Mouse (Mus musculus): ENCODE measurements at regions not wholly inside any gene's neighbourhood (a gene's known extent, or its start where the extent isn't known, plus 50 kb on each side); places are given as distances from the start of the nearest gene placed in this dataset.

DNA sequence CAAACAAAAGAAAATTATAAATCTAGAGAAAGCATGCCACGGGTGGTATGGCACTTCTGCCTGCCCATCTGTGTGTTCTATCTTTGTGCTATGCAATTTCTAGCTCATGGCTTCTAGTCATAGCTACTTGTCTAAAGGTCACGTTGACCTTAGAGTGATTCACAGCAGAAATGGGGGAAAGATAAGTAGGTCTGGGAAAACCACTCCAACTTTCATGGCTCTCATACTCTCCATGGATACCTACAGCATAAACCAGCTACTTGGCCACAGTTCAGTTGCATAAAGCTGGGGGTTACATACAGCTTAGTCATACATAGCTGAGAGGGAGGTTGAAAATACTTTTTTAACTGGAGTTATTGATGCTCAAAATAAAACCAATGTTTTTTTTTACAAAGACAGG lies 100.6 kb upstream of the Trpc6 start:
- H3K36me3 ChIP-seq (ENCODE audit: control insufficient read depth, insufficient read depth, low read length, poor library complexity, severe bottlenecking) = no peaks in the 10 kb centered on the region
- no peak for DNase-seq (ENCODE audit: low read depth, low spot score)
- in situ Hi-C loops (cut with MboI; ENCODE audit: low sequenced_read_pairs in 2 of 2, unreplicated experiment in 2 of 2) = no loop called here

GRCm38 (mm10) chr9:8451471-8451870 lies 92.5 kb upstream of the Trpc6 start:
- 0 out of 4 replicates have a peak, but pooled peaks cover 0 to 2% of the 10 kb centered on the region in 2 experiments for H3K4me1 ChIP-seq (ENCODE audit: control insufficient read depth in 2 of 2, insufficient read depth in 2 of 2, low read length in 2 of 2, poor library complexity in 1 of 2)
- H3K9me3 ChIP-seq (ENCODE audit: control insufficient read depth, insufficient read depth, low read depth, low read length) = no peaks in the 10 kb centered on the region
- no peak overlapping the region for H3K4me3 ChIP-seq (ENCODE audit: insufficient read depth in 1 of 2, low read depth in 1 of 2, low read length in 2 of 2, poor library complexity in 1 of 2, severe bottlenecking in 1 of 2)
- TF ChIP-seq MAFK (IDR thresholded peaks at IDR 0.05; ENCODE audit: insufficient read depth, low read depth, low read length) = no peak
- no peak for TF ChIP-seq ZNF384 (IDR thresholded peaks at IDR 0.05; ENCODE audit: low read depth, low read length)
- TF ChIP-seq CHD2 (IDR thresholded peaks at IDR 0.05; ENCODE audit: low read depth, low read length) = no peak
- no peak for TF ChIP-seq ZC3H11A (IDR thresholded peaks at IDR 0.05; ENCODE audit: borderline replicate concordance, low read depth, low read length)
- no peak for TF ChIP-seq HCFC1 (IDR thresholded peaks at IDR 0.05; ENCODE audit: borderline replicate concordance, insufficient read depth, low read length)
- H3K27ac ChIP-seq (ENCODE audit: insufficient read depth, low read depth, low read length, poor library complexity, severe bottlenecking) = no peak overlapping the region
- no peak for DNase-seq (ENCODE audit: low read depth, low spot score)
- in situ Hi-C loops (cut with MboI; ENCODE audit: low sequenced_read_pairs in 2 of 2, unreplicated experiment in 2 of 2) = no loop called here
- H3K36me3 ChIP-seq (ENCODE audit: control insufficient read depth, insufficient read depth, low read length, poor library complexity, severe bottlenecking) = no peaks in the 10 kb centered on the region
- no peak overlapping the region for H3K9ac ChIP-seq (ENCODE audit: insufficient read depth, low read depth, low read length, poor library complexity, severe bottlenecking)

More for the DNA sequence above, 100.6 kb upstream of the Trpc6 start:
- no peaks in the 10 kb centered on the region for H3K9me3 ChIP-seq (ENCODE audit: control insufficient read depth, insufficient read depth, low read depth, low read length)
- no peak overlapping the region for H3K27ac ChIP-seq (ENCODE audit: insufficient read depth, low read depth, low read length, poor library complexity, severe bottlenecking)
- H3K9ac ChIP-seq (ENCODE audit: insufficient read depth, low read depth, low read length, poor library complexity, severe bottlenecking) = no peak overlapping the region
- no peak overlapping the region for H3K4me3 ChIP-seq (ENCODE audit: insufficient read depth in 1 of 2, low read depth in 1 of 2, low read length in 2 of 2, poor library complexity in 1 of 2, severe bottlenecking in 1 of 2)
- TF ChIP-seq ZNF384 (IDR thresholded peaks at IDR 0.05; ENCODE audit: low read depth, low read length) (no peak), ZC3H11A (IDR thresholded peaks at IDR 0.05; ENCODE audit: borderline replicate concordance, low read depth, low read length) (no peak), HCFC1 (IDR thresholded peaks at IDR 0.05; ENCODE audit: borderline replicate concordance, insufficient read depth, low read length) (no peak), CHD2 (IDR thresholded peaks at IDR 0.05; ENCODE audit: low read depth, low read length) (no peak), MAFK (IDR thresholded peaks at IDR 0.05; ENCODE audit: insufficient read depth, low read depth, low read length) (no peak)
- H3K4me1 ChIP-seq (ENCODE audit: control insufficient read depth in 2 of 2, insufficient read depth in 2 of 2, low read length in 2 of 2, poor library complexity in 1 of 2) = no peaks in the 10 kb centered on the region; a peak in 1 of 4 replicates

GRCm38 (mm10) chr9:8453591-8453990 lies 90.4 kb upstream of the Trpc6 start:
- DNase-seq (ENCODE audit: low read depth, low spot score) = no peak
- TF ChIP-seq ZC3H11A (IDR thresholded peaks at IDR 0.05; ENCODE audit: borderline replicate concordance, low read depth, low read length) (no peak), CHD2 (IDR thresholded peaks at IDR 0.05; ENCODE audit: low read depth, low read length) (no peak), ZNF384 (IDR thresholded peaks at IDR 0.05; ENCODE audit: low read depth, low read length) (no peak), MAFK (IDR thresholded peaks at IDR 0.05; ENCODE audit: insufficient read depth, low read depth, low read length) (no peak), HCFC1 (IDR thresholded peaks at IDR 0.05; ENCODE audit: borderline replicate concordance, insufficient read depth, low read length) (no peak)
- Histone ChIP-seq H3K4me1 (ENCODE audit: control insufficient read depth in 2 of 2, insufficient read depth in 2 of 2, low read length in 2 of 2, poor library complexity in 1 of 2) (peaks cover 0 to 2% of the 10 kb centered on the region in 2 experiments; a peak in 1 of 4 replicates), H3K36me3 (ENCODE audit: control insufficient read depth, insufficient read depth, low read length, poor library complexity, severe bottlenecking) (no peaks in the 10 kb centered on the region), H3K9me3 (ENCODE audit: control insufficient read depth, insufficient read depth, low read depth, low read length) (no peaks in the 10 kb centered on the region), H3K27ac (ENCODE audit: insufficient read depth, low read depth, low read length, poor library complexity, severe bottlenecking) (no peak overlapping the region), H3K9ac (ENCODE audit: insufficient read depth, low read depth, low read length, poor library complexity, severe bottlenecking) (no peak overlapping the region), H3K4me3 (ENCODE audit: insufficient read depth in 1 of 2, low read depth in 1 of 2, low read length in 2 of 2, poor library complexity in 1 of 2, severe bottlenecking in 1 of 2) (no peak overlapping the region)
- in situ Hi-C loops (cut with MboI; ENCODE audit: low sequenced_read_pairs in 2 of 2, unreplicated experiment in 2 of 2) = no loop called here

DNA sequence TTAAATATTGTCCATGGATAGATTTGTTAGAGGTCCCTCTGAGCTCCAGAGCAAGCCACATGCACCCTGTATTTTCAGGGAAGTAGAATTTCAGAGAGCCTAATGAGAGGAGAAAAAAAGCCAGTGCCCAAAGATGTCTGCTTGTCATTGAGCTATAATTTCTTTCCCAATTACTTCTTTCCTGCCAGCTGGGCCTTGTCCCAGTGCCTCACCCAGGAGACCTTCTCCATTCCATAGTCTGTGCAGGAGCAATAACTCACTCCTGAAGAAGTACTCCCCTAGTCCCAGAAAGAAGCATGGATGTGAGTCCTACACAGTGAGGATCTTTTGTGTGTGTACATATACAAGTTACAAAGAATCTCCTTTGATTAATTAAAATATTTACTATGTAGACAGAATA lies 89.4 kb upstream of the Trpc6 start:
- TF ChIP-seq MAFK (IDR thresholded peaks at IDR 0.05; ENCODE audit: insufficient read depth, low read depth, low read length) (no peak), ZC3H11A (IDR thresholded peaks at IDR 0.05; ENCODE audit: borderline replicate concordance, low read depth, low read length) (no peak), HCFC1 (IDR thresholded peaks at IDR 0.05; ENCODE audit: borderline replicate concordance, insufficient read depth, low read length) (no peak), CHD2 (IDR thresholded peaks at IDR 0.05; ENCODE audit: low read depth, low read length) (no peak), ZNF384 (IDR thresholded peaks at IDR 0.05; ENCODE audit: low read depth, low read length) (no peak)
- no peak overlapping the region for H3K9ac ChIP-seq (ENCODE audit: insufficient read depth, low read depth, low read length, poor library complexity, severe bottlenecking)
- no peak for DNase-seq (ENCODE audit: low read depth, low spot score)
- in situ Hi-C loops (cut with MboI; ENCODE audit: low sequenced_read_pairs in 2 of 2, unreplicated experiment in 2 of 2) = no loop called here
- no peaks in the 10 kb centered on the region for H3K36me3 ChIP-seq (ENCODE audit: control insufficient read depth, insufficient read depth, low read length, poor library complexity, severe bottlenecking)
- no peak overlapping the region for H3K27ac ChIP-seq (ENCODE audit: insufficient read depth, low read depth, low read length, poor library complexity, severe bottlenecking)
- no peak overlapping the region for H3K4me3 ChIP-seq (ENCODE audit: insufficient read depth in 1 of 2, low read depth in 1 of 2, low read length in 2 of 2, poor library complexity in 1 of 2, severe bottlenecking in 1 of 2)
- H3K4me1 ChIP-seq (ENCODE audit: control insufficient read depth in 2 of 2, insufficient read depth in 2 of 2, low read length in 2 of 2, poor library complexity in 1 of 2) = peaks cover 0 to 8% of the 10 kb centered on the region in 2 experiments; a peak in 1 of 4 replicates
- no peaks in the 10 kb centered on the region for H3K9me3 ChIP-seq (ENCODE audit: control insufficient read depth, insufficient read depth, low read depth, low read length)
